Mouse (Mus musculus): ENCODE data around the gene Pard3.

Gene Pard3

DNA sequence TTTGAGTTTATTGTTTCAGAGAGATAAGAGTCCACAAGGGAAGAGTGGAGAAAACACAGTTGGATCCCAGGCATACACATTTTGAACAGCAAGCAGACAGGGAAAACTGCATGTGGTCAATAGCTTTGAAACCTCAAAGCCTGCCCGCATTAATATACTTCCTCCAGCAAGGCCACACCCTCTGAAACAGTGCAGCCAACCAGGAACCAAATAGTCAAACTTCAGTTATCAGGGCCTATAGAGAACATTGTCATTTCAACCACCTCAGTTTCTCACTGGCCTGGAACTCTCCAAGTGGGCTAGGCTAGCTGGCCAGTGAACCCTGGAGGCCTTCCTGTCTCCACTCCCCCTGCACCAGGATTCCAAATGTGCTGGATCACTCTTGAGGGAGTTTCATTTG lies 442.6 kb downstream of the Pard3 start:
- no peak for DNase-seq (ENCODE audit: low spot score)

GRCm38 (mm10) chr8:127511341-127511740 lies 447.6 kb downstream of the Pard3 start:
- DNase-seq (ENCODE audit: low spot score) = no peak

GRCm38 (mm10) chr8:127512001-127512573 lies 448.4 kb downstream of the Pard3 start:
- no peak for DNase-seq (ENCODE audit: low spot score)

- DNase-seq (ENCODE audit: low spot score) = no peak
Measured at GRCm38 (mm10) chr8:127512580-127512979, 448.9 kb downstream of the Pard3 start.

- no peak for DNase-seq (ENCODE audit: low spot score)
Measured at GRCm38 (mm10) chr8:127514810-127515735, 451.4 kb downstream of the Pard3 start.

DNA sequence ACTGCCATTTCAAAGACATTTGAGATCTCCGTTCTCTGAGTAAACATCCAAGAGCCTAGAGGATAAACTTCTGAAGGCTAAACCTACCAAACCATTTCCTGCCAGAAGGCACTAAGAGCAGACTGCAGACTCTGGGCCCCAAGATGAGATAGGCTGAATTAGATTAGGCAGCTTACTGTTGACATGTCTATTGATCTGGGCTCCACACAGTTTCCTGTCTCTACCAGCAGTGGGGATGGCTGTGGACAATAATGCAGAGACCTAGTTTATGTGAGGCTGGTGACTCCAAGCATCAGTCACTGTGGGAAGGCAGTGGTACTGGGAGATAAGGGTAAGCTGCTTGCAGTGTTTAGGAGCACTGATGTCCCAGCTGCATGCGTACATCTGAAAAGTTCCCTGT lies 452.4 kb downstream of the Pard3 start:
- no peak for DNase-seq (ENCODE audit: low spot score)

GRCm38 (mm10) chr8:127525673-127526072 lies 462.0 kb downstream of the Pard3 start:
- DNase-seq (ENCODE audit: low spot score) = no peak

- no peak for DNase-seq (ENCODE audit: low spot score)
Measured at GRCm38 (mm10) chr8:127528315-127528714, 464.6 kb downstream of the Pard3 start.

DNA sequence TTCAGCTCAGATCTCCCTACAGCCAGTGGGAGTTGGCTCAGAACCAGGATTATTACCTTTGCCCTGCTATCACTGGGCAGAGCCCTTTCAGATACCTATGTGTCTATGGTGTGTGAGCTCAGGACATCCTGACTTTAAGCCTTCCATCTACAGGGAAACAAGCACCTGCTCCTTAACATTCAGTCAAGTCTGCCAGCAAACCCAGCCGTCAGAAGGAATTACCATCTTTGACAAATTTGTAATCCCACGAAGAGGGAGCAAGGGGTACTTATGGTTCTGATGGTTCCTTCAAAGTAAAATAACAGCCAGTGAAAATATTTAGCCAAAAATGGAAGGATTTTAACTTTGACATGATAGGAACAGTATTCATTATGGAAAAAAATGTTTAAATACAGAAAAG lies 466.1 kb downstream of the Pard3 start:
- DNase-seq (ENCODE audit: low spot score) = no peak

DNA sequence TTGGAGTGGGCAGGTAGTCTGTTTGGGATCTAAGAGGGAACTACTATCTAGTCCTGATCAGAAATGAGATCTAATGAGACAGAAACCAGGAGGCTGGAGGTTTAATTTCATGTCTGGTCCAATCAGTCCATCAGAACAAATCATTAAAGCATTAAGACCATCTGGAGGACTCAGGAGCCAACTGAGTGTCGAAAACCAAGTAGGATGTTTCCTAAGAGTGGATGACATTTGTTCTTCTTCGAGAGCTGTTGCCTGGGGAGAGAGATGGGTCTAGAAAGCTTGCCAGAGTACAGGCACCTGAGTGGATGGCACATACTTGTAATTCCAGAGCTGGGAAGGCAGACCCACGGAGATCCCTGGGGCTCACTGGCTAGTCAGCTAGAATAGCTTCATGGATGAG lies 468.2 kb downstream of the Pard3 start:
- DNase-seq (ENCODE audit: low spot score) = no peak

GRCm38 (mm10) chr8:127534789-127535188 lies 471.1 kb downstream of the Pard3 start:
- DNase-seq (ENCODE audit: low spot score) = no peak

GRCm38 (mm10) chr8:127535192-127535845 lies 471.6 kb downstream of the Pard3 start:
- no peak for DNase-seq (ENCODE audit: low spot score)

DNA sequence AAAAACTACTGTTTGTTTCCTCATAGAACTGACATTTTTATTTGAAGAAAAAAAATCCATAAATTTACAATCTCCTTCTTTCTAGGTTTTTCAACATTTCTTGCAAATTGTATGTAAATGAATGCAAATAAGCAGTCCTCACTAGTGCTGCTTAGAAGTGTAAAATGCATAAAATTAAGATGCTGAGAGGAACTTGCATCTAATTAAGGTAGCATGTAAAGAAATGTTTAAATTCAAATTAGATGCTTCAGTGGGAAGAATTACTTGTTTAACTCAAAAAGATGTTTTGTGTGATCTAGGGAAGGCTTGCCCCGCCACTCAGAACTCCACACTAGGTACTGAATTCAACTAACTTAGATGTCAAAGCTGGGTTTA lies 472.1 kb downstream of the Pard3 start:
- DNase-seq (ENCODE audit: low spot score) = no peak

GRCm38 (mm10) chr8:127539803-127540202 lies 476.1 kb downstream of the Pard3 start:
- DNase-seq (ENCODE audit: low spot score) = no peak

- DNase-seq (ENCODE audit: low spot score) = no peak
Measured at GRCm38 (mm10) chr8:127540273-127540672, 476.6 kb downstream of the Pard3 start.

- no peak for DNase-seq (ENCODE audit: low spot score)
Measured at GRCm38 (mm10) chr8:127542162-127542561, 478.5 kb downstream of the Pard3 start.

DNA sequence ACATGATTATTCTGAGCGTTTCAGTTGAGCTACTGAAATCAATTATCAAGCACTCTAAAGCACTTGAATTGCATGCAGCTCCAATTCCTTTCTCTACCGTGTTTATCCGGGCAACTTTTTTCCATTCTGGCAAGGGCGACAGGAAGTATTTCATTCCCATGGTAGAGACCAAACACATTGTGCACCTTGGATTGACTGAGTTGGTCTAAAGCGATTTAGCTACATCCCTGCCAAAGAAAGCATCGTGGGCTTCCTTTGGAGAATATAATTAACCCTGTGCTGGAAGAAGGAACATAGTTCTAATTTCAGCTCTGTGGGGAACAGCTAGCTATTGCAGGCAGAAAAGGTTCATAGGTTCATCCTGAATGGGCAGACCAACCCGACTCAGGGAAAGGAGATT lies 480.0 kb downstream of the Pard3 start:
- no peak for DNase-seq (ENCODE audit: low spot score)

- DNase-seq (ENCODE audit: low spot score) = no peak
Measured at GRCm38 (mm10) chr8:127546161-127546560, 482.5 kb downstream of the Pard3 start.

DNA sequence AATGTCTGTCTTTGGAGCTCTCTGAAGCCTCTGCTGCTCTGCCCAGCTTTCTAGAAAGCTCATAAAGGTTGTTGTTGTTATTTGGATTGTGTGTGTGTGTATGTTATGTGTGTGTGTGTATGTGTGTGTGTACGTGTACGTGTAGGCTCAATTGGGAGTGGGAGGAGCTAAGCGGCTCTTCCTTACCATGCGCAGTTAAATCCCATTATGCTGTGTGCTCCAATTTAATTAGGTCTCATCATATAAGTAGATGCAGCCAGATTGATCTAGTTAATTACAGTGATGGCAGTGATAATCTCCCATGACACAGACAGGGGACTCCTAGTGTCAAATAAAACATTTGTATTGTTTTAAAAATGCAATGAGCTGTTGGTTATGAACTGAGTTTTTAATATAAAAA lies 487.2 kb downstream of the Pard3 start:
- DNase-seq (ENCODE audit: low spot score) = no peak

GRCm38 (mm10) chr8:127552161-127552595 lies 488.5 kb downstream of the Pard3 start:
- DNase-seq (ENCODE audit: low spot score) = no peak

GRCm38 (mm10) chr8:127552836-127553235 lies 489.1 kb downstream of the Pard3 start:
- no peak for DNase-seq (ENCODE audit: low spot score)

DNA sequence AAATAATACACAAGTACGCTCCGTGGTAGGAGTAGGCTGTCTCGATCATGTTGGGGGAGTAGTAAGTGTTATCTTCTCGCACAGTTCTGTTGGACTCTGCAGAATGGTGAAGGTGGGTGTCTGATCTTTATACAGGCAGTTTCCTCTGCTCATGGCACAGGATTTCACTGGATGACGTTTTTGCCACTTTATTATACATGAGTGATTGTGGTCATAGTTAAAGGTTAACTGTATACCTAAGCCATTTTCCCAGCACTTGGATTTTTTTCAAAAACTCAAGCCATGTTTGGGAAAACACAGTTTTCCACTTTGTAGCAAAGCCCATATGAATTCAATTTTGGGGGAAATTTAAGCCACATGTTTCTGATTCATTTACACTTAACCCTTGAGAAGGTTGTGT lies 489.9 kb downstream of the Pard3 start:
- DNase-seq (ENCODE audit: low spot score) = no peak

- no peak for DNase-seq (ENCODE audit: low spot score)
Measured at GRCm38 (mm10) chr8:127555795-127556194, 492.1 kb downstream of the Pard3 start.

Measured in ovary, postnatal 10 days (tissue).